In genomic region chr17:24736330-24737051, GRCm38 (mm10) we compare ENCODE assay signal across 8 mouse cellular contexts. TPM values are rescaled to one million over a fixed set of nuclear protein-coding genes. Genes with fewer than 3 reads are reported as not detected.
DNase-seq lines count a peak whose midpoint lies in the region; ATAC-seq and TF ChIP-seq lines count a peak whose summit lies in the region.

Gene Msrb1 (plus strand): TSS chr17:24736642.

- H3K4me1 ChIP-seq in E14TG2a.4 (replicated peaks; ENCODE audit: low read depth, low read length) = peaks cover 70% of the 10 kb centered on the region
- H3K4me1 ChIP-seq in forebrain, embryonic 12.5 days = peaks cover 17% of the 10 kb centered on the region
- peaks cover 37% of the 10 kb centered on the region for H3K4me1 ChIP-seq in heart, postnatal 0 days (ENCODE audit: control insufficient read depth, insufficient read depth)
- H3K4me1 ChIP-seq in liver, embryonic 16.5 days (ENCODE audit: control insufficient read depth, low read depth, low read length) = peaks cover 29% of the 10 kb centered on the region
- H3K4me1 ChIP-seq in neural tube, embryonic 13.5 days (replicated peaks) = peaks cover 22% of the 10 kb centered on the region
- peaks cover 20% of the 10 kb centered on the region for H3K4me1 ChIP-seq in testis, adult 2 months (ENCODE audit: control insufficient read depth, insufficient read depth, low read length)

- H3K27me3 ChIP-seq in E14TG2a.4 (ENCODE audit: insufficient read depth, low read length) = no peaks in the 10 kb centered on the region
- H3K27me3 ChIP-seq in forebrain, embryonic 12.5 days = peaks cover 5% of the 10 kb centered on the region; the same call in 1 of the 2 replicates
- H3K27me3 ChIP-seq in heart, postnatal 0 days (ENCODE audit: control insufficient read depth, insufficient read depth, low read length) = no peaks in the 10 kb centered on the region
- H3K27me3 ChIP-seq in liver, embryonic 16.5 days (ENCODE audit: control insufficient read depth, insufficient read depth, low read depth, low read length) = no peaks in the 10 kb centered on the region
- no peaks in the 10 kb centered on the region; the same call in none of the 2 replicates for H3K27me3 ChIP-seq in neural tube, embryonic 13.5 days
- no peaks in the 10 kb centered on the region for H3K27me3 ChIP-seq in testis, adult 2 months (ENCODE audit: control insufficient read depth, insufficient read depth, low read length)

- ATAC-seq in forebrain, embryonic 12.5 days (ENCODE audit: low FRiP score) = peak; percentile 97
- peak; percentile 94 for ATAC-seq in heart, postnatal 0 days (ENCODE audit: insufficient read depth, low read depth)
- peak; percentile 98 for ATAC-seq in liver, embryonic 16.5 days (ENCODE audit: low read depth)
- ATAC-seq in neural tube, embryonic 13.5 days (ENCODE audit: low read depth) = peak; percentile 96

- TF ChIP-seq CTCF in E14TG2a.4 (conservative IDR thresholded peaks at IDR 0.05; ENCODE audit: low read length) = no peak
- TF ChIP-seq CTCF in heart, postnatal 0 days (IDR thresholded peaks at IDR 0.05; ENCODE audit: low read depth) = no peak
- no peak for TF ChIP-seq CTCF in testis, adult 2 months (IDR thresholded peaks at IDR 0.05; ENCODE audit: control insufficient read depth, insufficient read depth, insufficient replicate concordance, low read depth, low read length)

- peak; percentile 81 for TF ChIP-seq POLR2A in testis, adult 2 months (IDR thresholded peaks at IDR 0.05; ENCODE audit: control insufficient read depth, low read depth, low read length)

- peaks cover 14% of the 10 kb centered on the region for H3K36me3 ChIP-seq in E14TG2a.4 (ENCODE audit: insufficient read depth, low read length)
- H3K36me3 ChIP-seq in forebrain, embryonic 12.5 days (replicated peaks) = no peaks in the 10 kb centered on the region
- peaks cover 20% of the 10 kb centered on the region for H3K36me3 ChIP-seq in heart, postnatal 0 days (replicated peaks; ENCODE audit: control insufficient read depth, insufficient read depth, low read length)
- peaks cover 3% of the 10 kb centered on the region for H3K36me3 ChIP-seq in liver, embryonic 16.5 days (ENCODE audit: control insufficient read depth, insufficient read depth)
- H3K36me3 ChIP-seq in neural tube, embryonic 13.5 days = peaks cover 7% of the 10 kb centered on the region
- H3K36me3 ChIP-seq in testis, adult 2 months (ENCODE audit: control insufficient read depth, insufficient read depth, low read length) = no peaks in the 10 kb centered on the region

- H3K9me3 ChIP-seq in E14TG2a.4 (ENCODE audit: low read length) = no peaks in the 10 kb centered on the region
- no peaks in the 10 kb centered on the region for H3K9me3 ChIP-seq in forebrain, embryonic 12.5 days
- H3K9me3 ChIP-seq in heart, postnatal 0 days (replicated peaks; ENCODE audit: control insufficient read depth, low read length) = no peaks in the 10 kb centered on the region
- H3K9me3 ChIP-seq in liver, embryonic 16.5 days (replicated peaks; ENCODE audit: control insufficient read depth, low read length) = no peaks in the 10 kb centered on the region
- H3K9me3 ChIP-seq in neural tube, embryonic 13.5 days = no peaks in the 10 kb centered on the region

- H3K4me2 ChIP-seq in forebrain, embryonic 12.5 days = peak within 1 kb of the TSS; percentile 88
- peak within 1 kb of the TSS; percentile 97 for H3K4me2 ChIP-seq in heart, postnatal 0 days (ENCODE audit: low read depth, low read length)
- peak within 1 kb of the TSS; percentile 95 for H3K4me2 ChIP-seq in liver, embryonic 16.5 days (ENCODE audit: low read depth, low read length)
- peak within 1 kb of the TSS; percentile 83 for H3K4me2 ChIP-seq in neural tube, embryonic 13.5 days

- peak within 1 kb of the TSS; percentile 69 for H3K9ac ChIP-seq in forebrain, embryonic 12.5 days
- peak within 1 kb of the TSS; percentile 77 for H3K9ac ChIP-seq in heart, postnatal 0 days (replicated peaks; ENCODE audit: low read depth, low read length)
- peak within 1 kb of the TSS; percentile 78 for H3K9ac ChIP-seq in liver, embryonic 16.5 days (ENCODE audit: low read depth, low read length)
- peak within 1 kb of the TSS; percentile 74 for H3K9ac ChIP-seq in neural tube, embryonic 13.5 days

- DNase-seq in c-Kit-positive CD71-positive TER-119-positive erythroid progenitor cells, embryonic 14.5 days (ENCODE audit: low spot score) = peak; percentile 100
- DNase-seq in heart, postnatal 0 days (ENCODE audit: low spot score) = peak; percentile 98
- DNase-seq in kidney, postnatal 4 days = peak; percentile 95 to 97

- peak within 1 kb of the TSS; percentile 60 for H3K27ac ChIP-seq in forebrain, embryonic 12.5 days
- H3K27ac ChIP-seq in heart, postnatal 0 days (ENCODE audit: low read depth) = peak within 1 kb of the TSS; percentile 85
- H3K27ac ChIP-seq in liver, embryonic 16.5 days (ENCODE audit: low read length) = peak within 1 kb of the TSS; percentile 88
- H3K27ac ChIP-seq in neural tube, embryonic 13.5 days (replicated peaks) = peak within 1 kb of the TSS; percentile 47
- peak within 1 kb of the TSS; percentile 59; the same call in 1 of the 2 replicates for H3K27ac ChIP-seq in testis, adult 2 months (ENCODE audit: control insufficient read depth, insufficient read depth, low read depth, low read length)

- WGBS in forebrain, embryonic 12.5 days = 1% methylated on average over 29 of the region's 29 CpGs
- 1% methylated on average over 29 of the region's 29 CpGs for WGBS in heart, postnatal 0 days
- under 1% methylated on average over 29 of the region's 29 CpGs for WGBS in liver, embryonic 16.5 days (ENCODE audit: insufficient replicate concordance)
- 2% methylated on average over 29 of the region's 29 CpGs for WGBS in neural tube, embryonic 13.5 days

- TF ChIP-seq EP300 in heart, postnatal 0 days (IDR thresholded peaks at IDR 0.05; ENCODE audit: low read depth) = no peak

- peak within 1 kb of the TSS; percentile 91 for H3K4me3 ChIP-seq in E14TG2a.4 (replicated peaks; ENCODE audit: low read length)
- H3K4me3 ChIP-seq in forebrain, embryonic 12.5 days (replicated peaks) = peak within 1 kb of the TSS; percentile 55
- peak within 1 kb of the TSS; percentile 82 for H3K4me3 ChIP-seq in heart, postnatal 0 days (ENCODE audit: low read depth, low read length)
- peak within 1 kb of the TSS; percentile 76 for H3K4me3 ChIP-seq in liver, embryonic 16.5 days (ENCODE audit: low read depth, low read length)
- H3K4me3 ChIP-seq in neural tube, embryonic 13.5 days = peak within 1 kb of the TSS; percentile 55
- H3K4me3 ChIP-seq in testis, adult 2 months (ENCODE audit: control insufficient read depth, low read depth, low read length) = peak within 1 kb of the TSS; percentile 91

RNA-seq across cellular contexts. Expression of gene Msrb1, which starts in this region (rescaled TPM):
- 18.8 and 19.5 TPM in 2 replicates for polyA plus RNA-seq in forebrain, embryonic 12.5 days (2016; fragmentation: Nextera tagmentation; extraction: Ambion mirVana)
- 28.5 and 41.1 TPM in 2 replicates for total RNA-seq in heart, postnatal 0 days (2014; rRNA removed; ENCODE audit: low replicate concordance)
- polyA plus RNA-seq in heart, postnatal 0 days (2015; fragmentation: Nextera tagmentation; extraction: Ambion mirVana) = 48.7 and 55.7 TPM in 2 replicates
- 30.0 and 33.9 TPM in 2 replicates for polyA plus RNA-seq in liver, embryonic 16.5 days (2015; fragmentation: Nextera tagmentation; extraction: Ambion mirVana)
- polyA plus RNA-seq in neural tube, embryonic 13.5 days (2015; fragmentation: Nextera tagmentation; extraction: Ambion mirVana) = 26.5 and 29.4 TPM in 2 replicates
- polyA plus RNA-seq in testis, adult 2 months (2012; rRNA removed) = 9.3 and 13.8 TPM in 2 replicates

Comparison
In these comparisons a context has a peak if more than half of its experiments do, and no peak if none do; other contexts are left out.
1. Peak in every context shown above with its lines: DNase-seq, ATAC-seq, H3K4me3 ChIP-seq and H3K27ac ChIP-seq.